Mouse (Mus musculus): ENCODE results near the gene Arid1b. TPM values are rescaled to one million over a fixed set of nuclear protein-coding genes. Genes with fewer than 3 reads are reported as not detected.

The Arid1b gene
- polyA plus RNA-seq, 1 experiment from 2014 or later = 12.4 TPM

DNA sequence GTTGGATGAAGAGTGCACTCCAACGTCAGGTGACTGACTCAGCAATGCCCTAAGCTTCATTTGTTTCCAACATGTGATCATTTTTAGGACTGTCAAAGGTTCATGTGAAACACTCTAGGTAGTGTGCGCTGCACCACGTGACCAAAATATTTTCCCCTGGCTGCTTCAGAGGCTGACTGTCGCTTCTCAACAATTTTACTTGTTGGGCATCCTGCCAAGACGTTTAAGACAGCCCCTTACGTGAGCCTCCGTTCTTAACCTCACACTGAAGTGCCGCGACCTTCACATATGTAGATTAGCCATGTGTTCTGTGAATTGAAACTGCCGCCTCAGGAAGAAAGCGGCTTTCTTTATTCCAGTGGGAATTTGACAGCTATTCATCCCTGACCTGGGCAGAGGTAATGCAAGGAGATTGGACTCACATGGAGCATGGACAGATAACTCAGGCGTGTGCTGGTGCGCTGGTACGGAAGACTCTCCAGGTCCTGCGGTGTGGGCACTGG is 13.1 kb downstream of the Arid1b start:
- Histone ChIP-seq H3K4me2 (ENCODE audit: low read depth, low read length) (peak overlapping the region; percentile 32), H3K36me3 (ENCODE audit: control insufficient read depth, insufficient read depth, low read length) (no peaks in the 10 kb centered on the region), H3K4me1 (ENCODE audit: control insufficient read depth, insufficient read depth, low read length) (peaks cover 55% of the 10 kb centered on the region), H3K4me3 (ENCODE audit: low read depth, low read length) (no peak overlapping the region), H3K27ac (replicated peaks; ENCODE audit: low read depth, low read length) (no peak overlapping the region), H3K9ac (ENCODE audit: low read depth, low read length) (no peak overlapping the region), H3K27me3 (replicated peaks; ENCODE audit: control insufficient read depth, insufficient read depth, low read length) (no peaks in the 10 kb centered on the region), H3K9me3 (ENCODE audit: control insufficient read depth, low read length) (no peaks in the 10 kb centered on the region)
- ATAC-seq (ENCODE audit: low read depth) (peak; percentile 60), DNase-seq (ENCODE audit: low spot score) (peak; percentile 88)
- 18% methylated on average over 15 of the region's 15 CpGs for WGBS

DNA sequence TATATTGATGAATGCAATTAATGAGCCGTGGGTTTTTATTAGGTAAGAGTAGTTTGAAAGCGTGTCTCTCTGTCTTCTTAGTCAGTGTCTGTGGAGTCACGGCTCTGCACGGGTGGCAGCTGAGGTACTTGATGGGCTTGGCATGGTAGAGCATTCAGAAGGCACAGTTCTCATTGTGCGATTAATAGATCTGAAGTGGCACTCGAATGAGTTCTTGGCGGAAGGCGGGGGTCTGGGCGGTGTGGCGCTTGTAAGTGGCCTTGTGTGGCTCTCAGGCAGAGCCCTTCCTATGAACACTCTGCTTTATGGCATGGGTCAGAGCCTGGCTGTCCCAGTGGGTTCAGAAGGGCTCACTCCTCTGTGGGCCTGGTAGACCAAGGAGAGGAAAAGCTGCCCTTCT is 14.1 kb downstream of the Arid1b start:
- no peak overlapping the region for H3K4me2 ChIP-seq (ENCODE audit: low read depth, low read length)
- DNase-seq (ENCODE audit: low spot score) (no peak), ATAC-seq (ENCODE audit: low read depth) (no peak)
- no peak overlapping the region for H3K9ac ChIP-seq (ENCODE audit: low read depth, low read length)
- no peaks in the 10 kb centered on the region for H3K27me3 ChIP-seq (replicated peaks; ENCODE audit: control insufficient read depth, insufficient read depth, low read length)
- no peaks in the 10 kb centered on the region for H3K9me3 ChIP-seq (ENCODE audit: control insufficient read depth, low read length)
- 81% methylated on average over 10 of the region's 10 CpGs for WGBS
- no peak overlapping the region for H3K27ac ChIP-seq (replicated peaks; ENCODE audit: low read depth, low read length)
- peaks cover 49% of the 10 kb centered on the region for H3K4me1 ChIP-seq (ENCODE audit: control insufficient read depth, insufficient read depth, low read length)
- no peak overlapping the region for H3K4me3 ChIP-seq (ENCODE audit: low read depth, low read length)
- H3K36me3 ChIP-seq (ENCODE audit: control insufficient read depth, insufficient read depth, low read length) = no peaks in the 10 kb centered on the region

DNA sequence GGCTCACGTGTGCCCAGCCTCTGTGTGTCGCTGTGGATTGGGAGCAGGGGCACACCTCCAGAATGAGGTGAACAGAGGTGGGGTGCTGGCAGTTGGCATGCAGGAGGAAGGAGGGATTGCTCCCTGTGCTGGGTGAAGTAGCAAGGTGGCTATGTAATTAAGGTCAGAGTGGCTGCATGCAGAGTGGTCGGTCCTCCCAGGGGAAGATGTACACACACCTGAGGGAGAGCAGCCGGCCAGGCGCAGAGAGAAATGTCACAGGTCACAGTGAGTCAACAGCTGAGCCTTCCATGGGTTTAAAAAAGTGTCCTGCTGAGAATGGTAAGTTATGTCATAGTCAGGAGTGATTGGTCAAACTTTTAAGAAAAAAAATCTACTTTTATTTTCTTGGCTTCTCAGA is 14.6 kb downstream of the Arid1b start:
- no peaks in the 10 kb centered on the region for H3K27me3 ChIP-seq (replicated peaks; ENCODE audit: control insufficient read depth, insufficient read depth, low read length)
- 59% methylated on average over 5 of the region's 5 CpGs for WGBS
- no peak overlapping the region for H3K27ac ChIP-seq (replicated peaks; ENCODE audit: low read depth, low read length)
- H3K4me1 ChIP-seq (ENCODE audit: control insufficient read depth, insufficient read depth, low read length) = peaks cover 44% of the 10 kb centered on the region
- DNase-seq (ENCODE audit: low spot score) = no peak
- H3K4me2 ChIP-seq (ENCODE audit: low read depth, low read length) = no peak overlapping the region
- no peak overlapping the region for H3K9ac ChIP-seq (ENCODE audit: low read depth, low read length)
- no peaks in the 10 kb centered on the region for H3K36me3 ChIP-seq (ENCODE audit: control insufficient read depth, insufficient read depth, low read length)
- no peak for ATAC-seq (ENCODE audit: low read depth)
- no peak overlapping the region for H3K4me3 ChIP-seq (ENCODE audit: low read depth, low read length)
- no peaks in the 10 kb centered on the region for H3K9me3 ChIP-seq (ENCODE audit: control insufficient read depth, low read length)

DNA sequence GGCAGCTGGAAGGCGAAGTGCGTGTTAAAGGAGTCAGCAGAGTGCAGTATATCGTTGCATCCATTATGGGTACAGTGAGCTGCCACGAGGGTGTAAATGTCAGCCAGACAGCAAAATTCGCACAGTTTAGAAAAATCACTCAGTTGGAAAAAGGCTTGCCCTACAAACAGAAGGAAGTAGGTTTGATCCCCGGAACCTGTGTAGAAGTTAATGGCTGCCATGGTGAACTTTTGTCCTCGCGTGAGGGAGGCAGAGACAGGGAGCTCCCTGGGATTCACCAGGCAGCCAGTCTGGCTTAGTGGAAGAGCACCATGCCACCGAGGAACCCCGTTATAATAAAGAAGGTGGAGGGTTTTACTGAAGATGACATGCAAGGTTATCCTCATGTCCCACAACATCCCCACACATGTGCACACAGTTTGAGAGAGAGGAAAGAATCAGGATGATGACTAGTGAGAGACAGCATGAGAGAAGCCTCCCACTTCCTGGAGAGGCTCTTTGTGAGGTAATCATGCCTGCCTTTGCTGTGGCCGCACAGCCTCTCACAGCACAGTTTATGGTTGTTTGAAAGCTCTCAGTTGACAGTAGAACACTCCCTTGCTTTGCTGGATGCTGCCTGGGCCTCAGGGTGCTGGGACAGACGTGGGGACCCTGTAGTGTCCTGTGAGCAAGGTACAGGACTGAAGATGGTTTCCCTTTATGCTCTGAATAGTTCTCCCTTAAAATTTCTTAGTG is 15.6 kb downstream of the Arid1b start:
- Histone ChIP-seq H3K36me3 (ENCODE audit: control insufficient read depth, insufficient read depth, low read length) (0 out of 2 replicates have a peak, but pooled peaks cover 4% of the 10 kb centered on the region), H3K4me2 (ENCODE audit: low read depth, low read length) (no peak overlapping the region), H3K9ac (ENCODE audit: low read depth, low read length) (no peak overlapping the region), H3K27ac (replicated peaks; ENCODE audit: low read depth, low read length) (no peak overlapping the region), H3K9me3 (ENCODE audit: control insufficient read depth, low read length) (no peaks in the 10 kb centered on the region), H3K4me3 (ENCODE audit: low read depth, low read length) (no peak overlapping the region), H3K4me1 (ENCODE audit: control insufficient read depth, insufficient read depth, low read length) (peaks cover 35% of the 10 kb centered on the region), H3K27me3 (replicated peaks; ENCODE audit: control insufficient read depth, insufficient read depth, low read length) (no peaks in the 10 kb centered on the region)
- 71% methylated on average over 12 of the region's 12 CpGs for WGBS
- no peak for ATAC-seq (ENCODE audit: low read depth)
- no peak for DNase-seq (ENCODE audit: low spot score)

DNA sequence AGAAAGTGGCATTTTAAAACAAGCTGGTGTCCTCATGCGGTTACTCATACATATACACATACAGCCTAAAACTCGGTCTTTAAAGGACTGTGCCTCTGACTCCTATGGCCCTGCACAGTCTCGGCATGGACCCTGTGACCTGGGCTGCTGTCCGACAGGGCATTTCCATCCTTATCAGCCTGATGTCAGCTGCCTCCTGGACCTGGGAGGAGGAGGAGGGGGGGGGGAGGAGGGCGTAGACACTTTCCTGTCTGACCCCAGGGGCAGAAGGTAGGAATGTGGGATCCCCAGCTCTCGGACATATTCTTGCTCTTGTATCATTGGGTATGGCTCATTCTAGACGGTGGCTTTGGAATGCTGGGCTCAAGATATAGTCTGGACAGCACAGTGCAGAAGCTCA is 16.6 kb downstream of the Arid1b start:
- H3K36me3 ChIP-seq (ENCODE audit: control insufficient read depth, insufficient read depth, low read length) = 0 out of 2 replicates have a peak, but pooled peaks cover 4% of the 10 kb centered on the region
- no peaks in the 10 kb centered on the region for H3K27me3 ChIP-seq (replicated peaks; ENCODE audit: control insufficient read depth, insufficient read depth, low read length)
- H3K4me2 ChIP-seq (ENCODE audit: low read depth, low read length) = no peak overlapping the region
- no peak for DNase-seq (ENCODE audit: low spot score)
- WGBS = 66% methylated on average over 6 of the region's 7 CpGs
- H3K4me1 ChIP-seq (ENCODE audit: control insufficient read depth, insufficient read depth, low read length) = peaks cover 27% of the 10 kb centered on the region
- H3K9me3 ChIP-seq (ENCODE audit: control insufficient read depth, low read length) = no peaks in the 10 kb centered on the region
- H3K4me3 ChIP-seq (ENCODE audit: low read depth, low read length) = no peak overlapping the region
- H3K9ac ChIP-seq (ENCODE audit: low read depth, low read length) = no peak overlapping the region
- H3K27ac ChIP-seq (replicated peaks; ENCODE audit: low read depth, low read length) = no peak overlapping the region
- no peak for ATAC-seq (ENCODE audit: low read depth)

DNA sequence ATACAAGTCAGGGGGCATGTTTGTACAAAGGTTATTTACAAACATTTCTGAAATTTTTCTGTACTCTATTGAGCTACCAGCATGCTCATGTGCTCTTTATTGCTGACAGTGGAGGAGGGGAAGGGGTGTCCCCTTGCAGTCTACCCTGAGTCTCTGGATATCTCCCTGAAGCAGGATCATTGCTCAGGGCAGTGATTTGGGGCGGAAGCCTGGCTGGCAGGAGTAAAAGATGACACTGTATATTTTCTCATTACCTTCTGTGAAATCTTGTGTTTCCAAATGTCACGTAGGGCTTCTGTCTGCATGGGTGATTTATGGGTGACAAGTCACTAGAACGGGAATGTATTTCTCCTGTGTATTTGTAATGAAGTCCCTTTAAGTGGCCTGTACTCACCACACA is 18.0 kb downstream of the Arid1b start:
- no peak overlapping the region for H3K4me3 ChIP-seq (ENCODE audit: low read depth, low read length)
- ATAC-seq (ENCODE audit: low read depth) (no peak), DNase-seq (ENCODE audit: low spot score) (no peak)
- WGBS = 73% methylated on average over 3 of the region's 3 CpGs
- 0 out of 2 replicates have a peak, but pooled peaks cover 4% of the 10 kb centered on the region for H3K36me3 ChIP-seq (ENCODE audit: control insufficient read depth, insufficient read depth, low read length)
- no peak overlapping the region for H3K9ac ChIP-seq (ENCODE audit: low read depth, low read length)
- no peaks in the 10 kb centered on the region for H3K9me3 ChIP-seq (ENCODE audit: control insufficient read depth, low read length)
- H3K4me1 ChIP-seq (ENCODE audit: control insufficient read depth, insufficient read depth, low read length) = peaks cover 17% of the 10 kb centered on the region
- H3K27me3 ChIP-seq (replicated peaks; ENCODE audit: control insufficient read depth, insufficient read depth, low read length) = no peaks in the 10 kb centered on the region
- no peak overlapping the region for H3K27ac ChIP-seq (replicated peaks; ENCODE audit: low read depth, low read length)
- H3K4me2 ChIP-seq (ENCODE audit: low read depth, low read length) = no peak overlapping the region

DNA sequence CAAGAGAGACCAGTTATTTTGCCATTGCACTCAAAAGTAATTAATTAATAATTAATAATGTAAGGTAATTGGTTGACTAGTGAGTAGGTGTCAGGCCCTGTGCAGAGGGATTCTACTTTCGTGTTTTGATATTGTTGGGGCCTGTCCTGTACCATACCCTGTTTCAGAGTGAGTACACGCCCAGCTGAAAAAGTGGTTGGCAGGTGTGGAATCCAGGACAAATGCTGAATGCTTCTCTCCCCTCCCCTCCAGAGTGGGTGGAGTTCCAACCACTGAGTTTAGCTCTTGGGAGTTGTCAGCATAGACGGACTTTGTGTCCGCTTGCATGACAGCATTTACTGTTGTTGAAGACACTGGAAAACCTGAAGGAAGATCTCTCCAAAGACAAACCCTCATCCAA is 18.4 kb downstream of the Arid1b start:
- ATAC-seq (ENCODE audit: low read depth) = peak; percentile 34; the same call in 1 of the 2 replicates
- H3K9me3 ChIP-seq (ENCODE audit: control insufficient read depth, low read length) = no peaks in the 10 kb centered on the region

DNA sequence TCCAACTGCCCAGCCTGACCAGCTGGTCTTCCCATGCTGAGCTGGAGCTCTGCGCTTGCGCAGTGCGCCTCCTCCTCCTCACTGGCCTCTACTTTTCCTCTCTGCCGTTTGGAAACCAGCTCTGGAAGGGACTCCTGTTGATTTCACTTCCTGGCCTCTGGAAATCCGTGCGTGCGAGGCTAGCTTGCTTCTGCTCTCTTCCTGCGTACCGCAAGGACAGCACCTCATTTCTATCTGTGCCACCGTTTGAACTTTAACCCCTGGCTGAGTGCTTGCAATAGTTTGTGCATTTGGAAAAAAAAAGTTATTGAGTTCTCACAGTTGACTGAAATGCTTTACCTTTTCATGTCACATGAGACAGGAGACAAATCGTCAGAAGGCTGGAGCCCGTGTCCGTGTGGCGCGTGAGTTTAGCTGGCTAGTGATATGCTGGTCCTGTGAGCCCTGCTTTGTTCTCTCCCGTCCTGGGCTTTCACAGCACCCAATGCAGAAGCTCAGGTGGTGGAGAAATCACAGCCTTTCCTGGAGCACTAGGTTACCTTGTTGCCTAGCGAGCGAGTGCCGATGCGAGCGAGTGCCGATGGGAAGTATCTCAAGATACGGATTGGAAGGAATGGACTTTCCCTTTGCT is 20.3 kb downstream of the Arid1b start:
- ATAC-seq (ENCODE audit: low read depth) (no peak), DNase-seq (ENCODE audit: low spot score) (no peak)
- no peaks in the 10 kb centered on the region for H3K27me3 ChIP-seq (replicated peaks; ENCODE audit: control insufficient read depth, insufficient read depth, low read length)
- no peak overlapping the region for H3K9ac ChIP-seq (ENCODE audit: low read depth, low read length)
- no peaks in the 10 kb centered on the region for H3K9me3 ChIP-seq (ENCODE audit: control insufficient read depth, low read length)
- 0 out of 2 replicates have a peak, but pooled peaks cover 4% of the 10 kb centered on the region for H3K36me3 ChIP-seq (ENCODE audit: control insufficient read depth, insufficient read depth, low read length)
- no peak overlapping the region for H3K4me3 ChIP-seq (ENCODE audit: low read depth, low read length)
- peaks cover 7% of the 10 kb centered on the region; the same call in 1 of the 2 replicates for H3K4me1 ChIP-seq (ENCODE audit: control insufficient read depth, insufficient read depth, low read length)
- no peak overlapping the region for H3K4me2 ChIP-seq (ENCODE audit: low read depth, low read length)
- H3K27ac ChIP-seq (replicated peaks; ENCODE audit: low read depth, low read length) = no peak overlapping the region
- WGBS = 80% methylated on average over 23 of the region's 23 CpGs

More for the DNA sequence above, 18.4 kb downstream of the Arid1b start:
- no peak overlapping the region for H3K4me3 ChIP-seq (ENCODE audit: low read depth, low read length)
- 0 out of 2 replicates have a peak, but pooled peaks cover 4% of the 10 kb centered on the region for H3K36me3 ChIP-seq (ENCODE audit: control insufficient read depth, insufficient read depth, low read length)
- no peak overlapping the region for H3K27ac ChIP-seq (replicated peaks; ENCODE audit: low read depth, low read length)
- no peak overlapping the region for H3K9ac ChIP-seq (ENCODE audit: low read depth, low read length)
- no peak overlapping the region for H3K4me2 ChIP-seq (ENCODE audit: low read depth, low read length)
- WGBS = 67% methylated on average over 4 of the region's 4 CpGs
- peaks cover 12% of the 10 kb centered on the region for H3K4me1 ChIP-seq (ENCODE audit: control insufficient read depth, insufficient read depth, low read length)
- H3K27me3 ChIP-seq (replicated peaks; ENCODE audit: control insufficient read depth, insufficient read depth, low read length) = no peaks in the 10 kb centered on the region
- DNase-seq (ENCODE audit: low spot score) = peak; percentile 72
